Mouse (Mus musculus) spleen, postnatal 14 days (tissue): ENCODE measurements around the gene Gabarap.

ENCODE experiments used
- DNase-seq, 2 experiments: peaks; one replicate each; pipeline ENCODE4 v3.0.0; 2021 to 2022; ENCODE audit warnings: low spot score in 2 of 2

Gene Gabarap

DNA sequence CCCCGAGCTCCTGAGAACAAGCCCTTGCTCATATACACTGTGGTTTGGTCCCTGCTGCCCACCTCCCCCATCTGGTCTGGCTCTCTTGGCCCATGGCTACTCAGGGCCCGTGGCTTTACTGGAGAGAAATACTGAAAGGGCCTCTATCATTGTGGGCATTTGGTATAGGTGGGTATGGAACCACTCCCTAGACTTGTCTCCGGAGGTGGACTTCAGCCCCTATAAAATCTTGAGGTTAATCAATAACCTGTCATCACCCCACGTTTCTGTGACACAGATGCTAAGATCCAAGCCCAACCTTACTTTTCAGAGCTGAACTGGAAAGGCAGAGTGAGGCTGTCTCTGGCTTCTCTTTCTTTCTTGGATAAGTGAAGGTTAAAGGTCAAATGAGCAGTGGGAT is 22.1 kb upstream of the Gabarap start:
- DNase-seq: no peak

- DNase-seq: no peak
Observed at GRCm38 (mm10) chr11:69970222-69970621, 20.7 kb upstream of the Gabarap start.

DNA sequence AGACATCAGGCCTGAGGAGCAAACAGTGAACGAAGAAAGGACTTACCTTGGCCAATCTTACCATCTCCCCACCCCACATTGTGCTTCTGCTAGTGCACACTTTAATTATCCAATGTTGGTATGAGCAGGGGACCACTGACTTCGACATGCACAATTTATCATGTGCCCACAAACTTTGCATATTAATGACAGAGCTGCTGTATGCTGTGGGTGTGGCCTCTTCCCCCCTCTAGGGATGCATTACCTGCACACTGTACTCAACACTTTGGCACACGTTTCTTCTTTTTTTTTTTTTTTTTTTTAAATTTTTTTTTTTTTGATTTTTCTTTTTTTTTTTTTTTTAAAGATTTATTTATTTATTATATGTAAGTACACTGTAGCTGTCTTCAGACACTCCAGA is 20.2 kb upstream of the Gabarap start:
- DNase-seq: no peak

DNA sequence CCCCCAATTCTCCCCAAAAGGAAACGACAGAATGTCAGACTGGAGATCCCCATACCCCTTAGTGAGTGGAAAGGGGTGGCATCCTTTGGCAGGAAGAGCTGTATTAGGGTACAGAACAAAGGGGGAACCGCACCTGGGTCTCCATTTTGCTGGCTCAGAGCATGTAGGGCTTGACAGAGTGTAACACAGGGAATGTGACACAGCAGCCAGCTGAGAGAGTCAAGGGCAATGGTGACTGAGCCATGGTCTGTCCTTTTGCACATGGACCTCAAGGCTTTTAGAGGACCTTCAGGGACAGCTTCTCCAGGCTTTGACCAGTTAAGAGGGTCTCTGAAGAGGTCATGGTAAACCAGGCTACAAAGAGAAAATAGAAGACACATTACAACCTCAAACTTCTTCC is 16.0 kb upstream of the Gabarap start:
- no peak for DNase-seq

GRCm38 (mm10) chr11:69976271-69976670 is 14.7 kb upstream of the Gabarap start:
- DNase-seq: no peak

GRCm38 (mm10) chr11:69979827-69980195 is 11.1 kb upstream of the Gabarap start:
- DNase-seq: no peak

- DNase-seq: peak; percentile 89 to 93
Observed at GRCm38 (mm10) chr11:69980196-69981140, 10.5 kb upstream of the Gabarap start.

DNA sequence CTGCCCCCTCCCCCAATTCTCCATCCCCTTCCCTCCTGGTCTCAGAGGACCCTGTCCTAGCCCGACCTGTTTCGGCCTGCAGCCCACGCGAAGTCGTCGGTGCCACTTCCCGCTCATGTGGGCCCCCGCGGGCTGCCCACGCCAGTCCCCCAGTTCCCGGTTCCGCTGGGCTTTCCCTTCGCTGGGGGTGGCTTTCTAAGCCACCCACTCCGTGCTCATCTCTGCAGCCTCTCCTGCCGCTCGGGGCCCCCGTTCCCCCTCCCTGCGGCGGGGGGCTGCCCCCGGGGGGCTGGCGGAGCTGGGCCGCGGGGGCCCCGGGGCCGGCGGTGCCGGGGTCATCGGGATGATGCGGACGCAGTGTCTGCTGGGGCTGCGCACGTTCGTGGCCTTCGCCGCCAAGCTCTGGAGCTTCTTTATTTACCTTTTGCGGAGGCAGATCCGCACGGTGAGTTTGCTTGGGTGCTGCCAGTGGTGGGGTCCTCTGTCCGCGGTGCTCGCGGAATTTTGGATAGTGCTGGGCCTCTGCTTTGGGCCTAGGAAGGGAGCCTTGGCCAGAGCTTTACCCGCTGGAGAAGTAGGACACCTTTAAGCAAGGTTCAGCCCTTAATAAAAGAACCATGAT is 9.7 kb upstream of the Gabarap start, which contains the start of gene Ctdnep1:
Ctdnep1 (plus strand) TSS at position 16 of the 622 bp plus-strand sequence.
- DNase-seq: peak in 1 of 2 experiments; percentile 40

- DNase-seq: no peak
Observed at GRCm38 (mm10) chr11:69982225-69982624, 8.7 kb upstream of the Gabarap start, which contains the start of gene Elp5. TSS of gene Elp5 (minus strand) at chr11:69982517.

DNA sequence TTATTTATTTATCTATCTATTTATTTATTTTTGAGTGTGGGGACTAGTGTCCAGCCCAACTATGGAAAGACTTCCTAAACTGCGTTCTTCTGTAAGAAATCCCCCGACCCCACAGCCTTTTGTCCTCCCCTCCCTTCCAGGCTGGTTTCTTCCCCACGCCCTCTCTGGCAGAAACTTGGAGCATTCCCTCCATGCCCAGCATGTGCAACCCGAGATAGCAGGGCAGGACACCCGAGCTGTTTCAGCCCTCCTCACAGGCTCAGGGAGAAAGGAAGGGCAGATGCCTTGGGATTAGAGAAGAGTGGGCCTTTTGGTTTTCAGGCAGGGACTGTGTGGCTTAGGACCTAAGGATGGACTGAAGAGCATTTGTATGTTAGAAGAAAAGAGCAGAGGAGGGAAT is 8.1 kb upstream of the Gabarap start:
- DNase-seq: no peak

DNA sequence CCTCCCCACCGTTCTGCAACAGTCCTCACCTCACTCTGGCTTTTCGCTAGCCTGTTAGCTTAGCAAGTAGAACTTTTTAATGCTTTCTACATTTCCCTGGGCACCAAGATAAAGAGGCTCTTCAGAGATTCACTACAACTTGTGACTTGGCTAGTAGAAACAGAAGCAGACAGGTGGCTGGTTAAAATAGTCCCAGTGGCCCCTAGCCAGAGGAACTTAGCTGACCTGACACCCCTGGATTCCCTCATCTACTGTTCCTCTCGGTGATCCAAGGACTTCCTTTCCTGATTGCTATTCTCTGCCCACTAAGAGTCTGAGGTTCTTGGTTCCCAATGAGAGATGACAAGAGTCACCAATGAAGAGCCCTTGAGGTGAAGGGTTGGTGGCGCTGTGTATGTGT is 7.6 kb upstream of the Gabarap start:
- DNase-seq: no peak

DNA sequence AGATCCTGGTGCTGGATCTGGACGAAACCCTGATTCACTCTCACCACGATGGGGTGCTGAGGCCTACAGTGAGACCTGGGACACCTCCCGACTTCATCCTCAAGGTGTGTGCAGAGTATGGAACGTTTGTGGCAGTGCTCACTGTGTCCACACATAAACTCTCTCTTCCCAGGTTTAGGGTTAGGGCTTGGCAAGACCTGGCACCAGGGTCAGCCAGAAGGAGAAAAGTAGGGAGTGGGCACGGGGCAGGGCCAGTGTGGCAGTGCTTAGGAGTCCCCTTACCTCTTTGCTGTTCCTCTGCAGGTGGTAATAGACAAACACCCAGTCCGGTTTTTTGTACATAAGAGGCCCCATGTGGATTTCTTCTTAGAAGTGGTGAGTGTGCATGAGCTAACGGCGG is 6.5 kb upstream of the Gabarap start:
- DNase-seq: no peak

DNA sequence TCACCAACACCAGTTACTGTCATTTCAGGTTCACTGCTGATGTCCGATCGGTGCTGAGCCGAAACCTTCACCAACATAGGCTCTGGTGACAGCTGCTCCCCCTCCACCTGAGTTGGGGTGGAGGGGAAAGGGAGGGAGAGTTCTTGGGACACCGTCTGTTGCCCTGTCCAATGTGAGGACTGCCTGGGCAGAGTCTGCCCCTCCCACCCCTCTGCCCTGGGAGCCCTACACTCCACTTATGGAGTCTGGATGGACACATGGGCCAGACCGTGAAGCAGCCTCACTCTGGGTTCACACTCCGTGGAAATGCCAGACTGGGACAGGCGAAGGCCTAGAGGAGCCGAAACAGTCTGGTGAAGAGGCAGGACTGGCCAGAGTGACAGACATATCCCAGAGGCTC is 994 bp upstream of the Gabarap start:
- no peak for DNase-seq

DNA sequence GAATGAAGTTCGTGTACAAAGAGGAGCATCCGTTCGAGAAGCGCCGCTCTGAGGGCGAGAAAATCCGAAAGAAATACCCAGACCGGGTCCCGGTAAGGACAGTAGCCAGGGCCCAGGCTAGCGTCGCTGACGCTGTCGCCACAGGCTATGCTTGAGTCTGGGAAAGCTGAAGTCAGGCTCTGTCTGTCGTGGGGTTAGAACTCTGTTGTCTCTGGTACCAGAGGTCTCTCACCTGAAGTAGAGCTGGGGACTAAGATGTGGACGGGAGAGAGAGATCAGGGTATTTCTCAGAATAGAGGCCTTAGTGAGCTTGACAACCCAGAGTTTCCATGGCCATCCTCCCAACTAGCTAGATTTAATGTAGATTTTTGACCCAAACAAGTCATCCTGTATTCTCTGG is 768 bp downstream of the Gabarap start:
- no peak for DNase-seq

GRCm38 (mm10) chr11:69992396-69992795 is 1.5 kb downstream of the Gabarap start:
- no peak for DNase-seq

- no peak for DNase-seq
Observed at GRCm38 (mm10) chr11:69992932-69993331, 2.0 kb downstream of the Gabarap start.

DNA sequence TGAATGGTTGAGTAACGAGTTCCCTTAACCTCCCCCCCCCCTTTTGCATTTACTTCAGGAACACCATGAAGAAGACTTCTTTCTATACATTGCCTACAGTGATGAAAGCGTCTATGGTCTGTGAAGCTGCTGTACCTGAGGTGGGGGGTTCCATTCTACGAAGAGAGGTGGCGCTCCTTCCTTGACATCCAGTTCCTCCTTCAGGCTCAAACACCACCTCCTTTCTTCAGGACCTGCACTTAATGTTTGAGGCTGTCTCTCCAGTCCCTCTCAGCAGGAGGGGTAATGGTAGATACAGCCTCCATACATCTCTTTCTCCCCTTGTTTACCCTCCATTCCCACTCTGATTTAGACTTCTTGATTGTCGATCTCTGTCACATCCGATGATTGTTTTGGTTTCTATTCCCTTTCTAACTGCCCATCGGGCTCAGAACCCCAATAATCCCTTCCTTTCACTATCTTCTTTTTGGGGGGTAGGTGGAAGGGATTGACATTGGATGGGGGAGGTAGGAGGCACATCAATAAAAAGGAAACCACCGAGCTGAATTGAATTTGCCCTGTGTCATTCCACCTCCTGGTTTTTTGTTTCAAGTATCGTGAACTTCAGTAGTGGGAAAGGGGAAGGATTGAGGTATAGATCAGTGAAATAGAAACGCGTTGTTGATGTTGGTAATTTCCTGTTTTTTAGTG is 3.6 kb downstream of the Gabarap start:
- no peak for DNase-seq

GRCm38 (mm10) chr11:69995391-69995960 is 4.5 kb downstream of the Gabarap start, which contains the start of gene Phf23:
TSS of gene Phf23 (plus strand) at chr11:69995777.
- peak; percentile 92 to 93 for DNase-seq

- DNase-seq: peak in 1 of 2 experiments; percentile 51
Observed at GRCm38 (mm10) chr11:69996161-69997061, 5.5 kb downstream of the Gabarap start.

DNA sequence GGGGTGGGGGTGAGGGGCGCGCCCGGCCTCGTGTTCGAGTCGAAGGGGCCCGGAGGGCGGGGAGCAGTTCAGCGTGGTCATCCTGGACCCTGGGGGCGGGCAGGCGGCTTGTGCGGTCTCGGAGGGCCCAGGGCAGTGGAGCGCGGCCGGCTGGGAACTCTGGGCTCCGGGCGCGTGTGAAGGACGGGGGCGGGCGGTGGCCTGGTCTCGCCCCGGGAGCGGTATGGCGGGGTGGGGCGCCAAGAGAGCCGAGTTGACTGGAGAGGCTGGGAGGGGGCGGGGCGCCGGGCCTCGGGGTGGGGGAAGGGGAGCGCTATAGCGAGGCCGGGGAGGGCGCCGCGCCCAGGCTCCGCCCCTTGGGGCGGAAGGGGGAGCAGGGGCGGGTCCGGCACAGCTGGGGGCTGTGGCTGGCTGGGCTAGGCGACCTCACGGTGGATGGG is 6.1 kb downstream of the Gabarap start:
- peak; percentile 80 to 84 for DNase-seq
